Mouse (Mus musculus) G1E (cell line): ENCODE results near the gene 9130230L23Rik.

Source experiments
- CTCF ChIP-seq: IDR thresholded peaks from 2 replicates; pipeline ENCODE4 v1.5.1; 2012; ENCODE audit warnings: low read depth, low read length, inconsistent platforms, mixed read lengths
- GATA2 ChIP-seq: IDR thresholded peaks from 2 replicates; pipeline ENCODE4 v1.6.1; 2012; ENCODE audit warnings: low read depth, low read length, inconsistent platforms, borderline replicate concordance

DNA sequence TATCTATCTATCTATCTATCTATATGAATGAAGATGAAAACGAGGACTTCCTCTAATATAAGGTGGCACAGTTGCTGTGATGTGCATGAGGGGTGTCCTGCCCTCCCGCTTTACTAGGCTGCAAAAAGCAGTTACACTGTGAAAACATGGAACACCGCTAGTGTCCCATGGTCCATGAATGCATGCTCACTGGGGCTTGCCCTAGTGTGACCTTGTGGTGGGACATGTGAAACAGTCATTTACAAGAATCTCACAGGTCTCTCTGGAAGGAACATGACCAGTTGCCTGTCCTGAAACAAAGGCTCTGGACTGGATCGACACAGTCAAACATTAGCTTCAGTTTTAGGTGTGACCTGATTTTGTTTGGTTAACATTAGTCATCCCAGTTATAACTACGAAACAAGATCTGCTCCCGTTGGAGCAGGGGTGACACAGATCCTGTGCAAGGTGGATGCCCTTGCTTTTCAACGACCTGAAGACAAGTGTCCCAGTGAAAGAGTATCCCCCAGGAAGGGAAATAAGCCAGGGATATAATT, 36.7 kb upstream of the 9130230L23Rik start:
- TF ChIP-seq CTCF (no peak), GATA2 (no peak)
